Mouse (Mus musculus): Measurements from ENCODE around the gene Zbtb32. TPM values are rescaled to one million over a fixed set of nuclear protein-coding genes. Genes with fewer than 3 reads are reported as not detected.

Gene Zbtb32
- total RNA-seq, 2 experiments from 2014 or later, result not detected

DNA sequence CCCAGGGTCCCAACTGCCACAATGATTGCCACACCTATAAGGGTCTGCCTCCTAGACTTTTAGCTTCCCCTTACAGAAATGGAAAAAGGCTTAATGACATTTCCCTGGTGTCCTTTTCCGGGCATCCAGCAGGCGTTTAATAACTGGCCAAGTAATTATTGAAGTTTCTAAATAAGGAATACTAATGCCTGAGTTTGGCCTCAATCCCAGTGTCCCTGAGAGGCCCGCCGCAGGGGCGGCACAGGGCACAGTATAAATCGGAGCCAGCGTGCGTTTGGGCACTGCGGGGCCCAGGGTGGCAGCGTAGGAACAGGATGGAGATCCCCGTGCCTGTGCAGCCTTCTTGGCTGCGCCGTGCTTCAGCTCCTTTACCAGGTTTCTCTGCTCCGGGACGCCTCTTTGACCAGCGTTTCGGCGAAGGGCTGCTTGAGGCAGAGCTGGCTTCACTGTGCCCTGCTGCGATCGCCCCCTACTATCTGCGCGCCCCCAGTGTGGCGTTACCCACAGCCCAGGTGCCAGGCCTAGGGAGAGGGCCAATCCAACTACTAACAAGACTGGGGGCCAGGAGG lies 45.6 kb downstream of the Zbtb32 start:
- no peak for DNase-seq (ENCODE audit: low spot score in 2 of 2)

GRCm38 (mm10) chr7:30552102-30553020 lies 46.3 kb downstream of the Zbtb32 start, which contains the start of the genes Hspb6 and Proser3:
Gene Hspb6, plus strand, starts transcription at chr7:30552178.
Gene Proser3, minus strand, starts transcription at chr7:30552299.
- DNase-seq (ENCODE audit: low spot score in 2 of 2), result peak; percentile 97 to 99
- intact Hi-C loops (cut with DNase I), result loop anchor here (5.0 kb wide), 1 partner anchor 60 kb away; the partner anchor contains the start of gene Prodh2

More for the DNA sequence above, 45.6 kb downstream of the Zbtb32 start:
- intact Hi-C loops (cut with DNase I), result loop anchor here (5.0 kb wide), 1 partner anchor 61 kb away; the partner anchor contains the start of gene Prodh2

GRCm38 (mm10) chr7:30551445-30552101 lies 47.1 kb downstream of the Zbtb32 start:
- intact Hi-C loops (cut with DNase I), result loop anchor here (5.0 kb wide), 1 partner anchor 59 kb away; the partner anchor contains the start of gene Prodh2

GRCm38 (mm10) chr7:30550603-30551002 lies 48.1 kb downstream of the Zbtb32 start:
- DNase-seq (ENCODE audit: low spot score in 2 of 2), result no peak
- intact Hi-C loops (cut with DNase I), result loop anchor here (5.0 kb wide), 1 partner anchor 58 kb away; the partner anchor contains the start of gene Prodh2

More at GRCm38 (mm10) chr7:30551445-30552101, 47.1 kb downstream of the Zbtb32 start:
- no peak for DNase-seq (ENCODE audit: low spot score in 2 of 2)

DNA sequence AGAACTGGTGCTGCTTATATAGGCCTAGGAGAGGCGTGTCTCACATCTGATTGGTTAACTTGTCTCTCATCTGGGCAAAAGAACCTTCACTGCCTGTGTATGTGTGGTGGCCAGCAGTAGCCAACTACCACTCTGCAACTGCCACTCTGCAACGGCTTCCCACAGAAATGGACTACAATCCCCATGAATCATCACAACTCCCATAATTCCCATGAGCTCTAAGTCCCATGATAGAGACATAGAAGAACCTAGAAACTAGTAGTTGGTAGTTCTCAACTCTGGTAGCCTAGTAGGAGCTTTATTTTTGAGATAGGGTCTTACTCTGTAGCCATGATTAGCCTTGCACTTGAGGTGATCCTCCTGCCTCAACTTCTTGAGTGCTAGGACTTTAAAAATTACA lies 48.8 kb downstream of the Zbtb32 start:
- no peak for DNase-seq (ENCODE audit: low spot score in 2 of 2)
- intact Hi-C loops (cut with DNase I), result loop anchor here (5.0 kb wide), 1 partner anchor 58 kb away; the partner anchor contains the start of gene Prodh2

DNA sequence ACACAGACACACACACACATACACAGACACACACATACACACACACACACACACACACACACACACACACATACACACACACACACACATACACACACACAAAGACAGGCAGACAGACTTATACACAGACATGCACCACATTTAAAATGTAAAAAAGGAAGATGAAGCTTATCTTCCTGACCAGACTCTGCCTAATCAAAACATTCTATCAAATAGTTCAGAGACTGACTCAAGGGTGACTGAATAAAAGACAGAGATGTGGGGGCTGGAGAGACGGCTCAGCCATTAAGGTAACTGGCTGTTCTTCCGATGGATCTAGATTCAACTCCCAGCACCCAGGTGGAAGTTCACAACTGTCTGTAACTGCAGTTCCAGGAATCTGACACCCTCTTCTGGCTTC lies 54.4 kb downstream of the Zbtb32 start:
- intact Hi-C loops (cut with DNase I), result no loop called here
- DNase-seq (ENCODE audit: low spot score in 2 of 2), result no peak

- intact Hi-C loops (cut with DNase I), result no loop called here
- DNase-seq (ENCODE audit: low spot score in 2 of 2), result no peak
Measured at GRCm38 (mm10) chr7:30540572-30540971, 58.1 kb downstream of the Zbtb32 start.

Small RNA genes within 50 kb of the gene (microRNA-seq; reads per million reads assigned to microRNA genes)
- 0 to 1.3 reads per million in 2 experiments for gene Gm38670
- gene Mir3569, result 0.67 to 1.1 reads per million in 2 experiments

Other genes starting within 250 kb of the Zbtb32 start
- 10 to 100 TPM; 39.1 to 42.5 TPM for gene Lrfn3, start 236.1 kb downstream of the Zbtb32 start, total RNA-seq (2021)
- gene Tyrobp, start 185.1 kb downstream of the Zbtb32 start, total RNA-seq (2021), result 10 to 100 TPM; 24.9 to 26.1 TPM
- gene Hcst, start 179.1 kb downstream of the Zbtb32 start, total RNA-seq (2021), result 1 to 10 TPM in 1 of 2 experiments, not detected in 1; 2.6 TPM
- gene Nfkbid, start 177.2 kb downstream of the Zbtb32 start, total RNA-seq (2021), result 1 to 10 TPM; 2.8 to 4.2 TPM
- 1,000 to 10,000 TPM; 1,098 to 1,148 TPM for gene Aplp1, start 153.4 kb downstream of the Zbtb32 start, total RNA-seq (2021)
- gene Kirrel2, start 141.2 kb downstream of the Zbtb32 start, total RNA-seq (2021), result 1 to 10 TPM; 6.1 to 8.0 TPM
- gene Nphs1, start 140.6 kb downstream of the Zbtb32 start, total RNA-seq (2021), result under 1 TPM; 0.35 to 0.53 TPM
- gene Prodh2, start 105.3 kb downstream of the Zbtb32 start, total RNA-seq (2021), result not detected
- 100 to 1,000 TPM; 233 to 246 TPM for gene Arhgap33, start 63.8 kb downstream of the Zbtb32 start, total RNA-seq (2021)
- 10 to 100 TPM in 1 of 2 experiments, 1 to 10 TPM in 1; 5.3 to 10.8 TPM for gene Hspb6, start 46.7 kb downstream of the Zbtb32 start, total RNA-seq (2021)
- gene Proser3, start 46.6 kb downstream of the Zbtb32 start, total RNA-seq (2021), result 1 to 10 TPM; 2.7 to 3.8 TPM
- 10 to 100 TPM; 37.5 to 39.0 TPM for gene Lin37, start 39.1 kb downstream of the Zbtb32 start, total RNA-seq (2021)
- 10 to 100 TPM; 60.2 to 61.4 TPM for gene U2af1l4, start 35.6 kb downstream of the Zbtb32 start, total RNA-seq (2021)
- 1 to 10 TPM; 3.8 to 4.6 TPM for gene Gm49396, start 35.6 kb downstream of the Zbtb32 start, total RNA-seq (2021)
- 10 to 100 TPM; 81.0 to 81.3 TPM for gene Psenen, start 35.3 kb downstream of the Zbtb32 start, total RNA-seq (2021)
- 1 to 10 TPM; 1.1 to 1.6 TPM for gene Igflr1, start 33.5 kb downstream of the Zbtb32 start, total RNA-seq (2021)
- 10 to 100 TPM; 48.5 to 49.0 TPM for gene Kmt2b, start 10.2 kb downstream of the Zbtb32 start, total RNA-seq (2021)
- gene Upk1a, start 13.9 kb upstream of the Zbtb32 start, total RNA-seq (2021), result under 1 TPM; 0.32 to 0.48 TPM
- gene Cox6b1, start 27.2 kb upstream of the Zbtb32 start, total RNA-seq (2021), result 100 to 1,000 TPM; 783 to 807 TPM
- not detected for gene Etv2, start 36.9 kb upstream of the Zbtb32 start, total RNA-seq (2021)
- gene Rbm42, start 51.4 kb upstream of the Zbtb32 start, total RNA-seq (2021), result 10 to 100 TPM; 67.9 to 69.0 TPM
- gene Haus5, start 66.1 kb upstream of the Zbtb32 start, total RNA-seq (2021), result 1 to 10 TPM; 5.9 to 6.5 TPM
- not detected for gene Pmis2, start 72.7 kb upstream of the Zbtb32 start, total RNA-seq (2021)
- not detected for gene 2200002J24Rik, start 100.0 kb upstream of the Zbtb32 start, total RNA-seq (2021)
- 1 to 10 TPM in 1 of 2 experiments, under 1 TPM in 1; 0.78 to 1.0 TPM for gene Atp4a, start 113.3 kb upstream of the Zbtb32 start, total RNA-seq (2021)
- 100 to 1,000 TPM; 137 TPM for gene Tmem147, start 130.6 kb upstream of the Zbtb32 start, total RNA-seq (2021)
- not detected for gene Gapdhs, start 144.8 kb upstream of the Zbtb32 start, total RNA-seq (2021)
- gene Sbsn, start 152.6 kb upstream of the Zbtb32 start, total RNA-seq (2021), result 10 to 100 TPM in 1 of 2 experiments, 1 to 10 TPM in 1; 5.5 to 10.0 TPM
- 1 to 10 TPM; 3.6 to 4.2 TPM for gene Dmkn, start 164.8 kb upstream of the Zbtb32 start, total RNA-seq (2021)
- not detected for gene Krtdap, start 189.0 kb upstream of the Zbtb32 start, total RNA-seq (2021)
- under 1 TPM in 1 of 2 experiments, not detected in 1; 0.17 TPM for gene Ffar2, start 224.9 kb upstream of the Zbtb32 start, total RNA-seq (2021)